Mouse (Mus musculus) liver, postnatal 0 days (tissue): ENCODE results near the gene Ptms.

ENCODE experiments used
- CTCF ChIP-seq: sonication (generic); IDR thresholded peaks from 2 replicates; pipeline ENCODE4 v1.5.1; 2016; ENCODE audit warnings: antibody characterized with exemption, low read depth
- EP300 ChIP-seq: IDR thresholded peaks from 2 replicates; pipeline ENCODE4 v1.6.1; 2016; ENCODE audit warnings: antibody characterized with exemption, low read depth, mild to moderate bottlenecking

DNA sequence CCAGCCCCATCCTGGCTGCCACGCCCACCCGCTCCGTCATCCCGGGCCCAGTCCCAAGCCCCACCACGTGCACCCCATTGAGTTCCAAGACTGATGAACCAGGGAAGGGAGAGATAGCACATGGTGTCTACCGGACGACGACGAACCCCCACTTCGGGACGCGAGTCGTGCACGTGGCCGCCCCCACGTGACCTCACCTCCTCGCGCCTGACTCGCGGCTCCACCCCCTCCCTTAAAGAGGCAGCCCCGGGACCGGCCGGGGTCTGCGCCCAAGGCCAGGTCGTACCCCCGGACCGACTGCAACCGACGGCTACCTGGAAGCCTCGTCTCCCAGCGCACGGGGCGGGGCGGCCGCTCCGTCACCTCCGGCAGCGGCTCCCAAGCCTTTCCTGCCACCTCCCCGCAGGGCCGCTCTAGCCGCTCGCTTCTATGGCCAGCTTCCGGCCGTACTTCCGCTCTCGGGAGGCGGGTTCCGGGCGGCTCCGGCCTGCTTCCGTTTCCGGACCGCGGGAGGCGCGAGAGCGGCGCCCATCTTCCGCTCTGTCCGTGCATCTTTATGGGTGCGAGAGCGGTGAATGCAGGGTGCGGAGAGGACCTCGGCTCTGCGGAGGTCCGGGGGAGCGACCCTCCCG, 45.3 kb upstream of the Ptms start, which contains the start of gene Cops7a:
- TF ChIP-seq EP300 = peak; percentile 65; the same call in 1 of the 2 replicates
- no peak; the same call in 1 of the 2 replicates for TF ChIP-seq CTCF
